Mouse (Mus musculus) hindbrain, postnatal 0 days (tissue): ENCODE data around the gene Snap47. TPM values are rescaled to one million over a fixed set of nuclear protein-coding genes. Genes with fewer than 3 reads are reported as not detected.

Experiments used
- ATAC-seq: fragments of 200-750 bp; cut with Nextera tagmentation; 2 replicates; pipeline ENCODE4 v1.8.0; 2017; ENCODE audit warnings: mild to moderate bottlenecking, moderate TSS enrichment, moderate library complexity
- DNase-seq: peaks from one replicate; pipeline ENCODE4 v3.0.0-alpha.2; 2015; ENCODE audit warnings: low spot score
- H3K27ac ChIP-seq: fragments of 300-500 bp; sonication (generic); 2 replicates; pipeline ENCODE4 v1.5.1; 2014; ENCODE audit warnings: mild to moderate bottlenecking
- H3K27me3 ChIP-seq: fragments of 300-500 bp; sonication (generic); 2 replicates; pipeline ENCODE4 v1.6.1; 2014; ENCODE audit warnings: low read length, mixed read lengths; ENCODE audit not compliant: insufficient read depth
- H3K36me3 ChIP-seq: fragments of 300-500 bp; sonication (generic); 2 replicates; pipeline ENCODE4 v1.6.1; 2014; ENCODE audit warnings: low read length, mixed read lengths; ENCODE audit not compliant: insufficient read depth
- H3K4me1 ChIP-seq: fragments of 300-500 bp; sonication (generic); 2 replicates; pipeline ENCODE4 v1.6.1; 2014; ENCODE audit warnings: antibody characterized with exemption, low read length, mixed read lengths; ENCODE audit not compliant: insufficient read depth
- H3K4me2 ChIP-seq: fragments of 300-500 bp; sonication (generic); 2 replicates; pipeline ENCODE4 v1.6.1; 2014; ENCODE audit warnings: low read depth, mild to moderate bottlenecking, low read length, moderate library complexity, mixed read lengths
- H3K4me3 ChIP-seq: fragments of 300-500 bp; sonication (generic); 2 replicates; pipeline ENCODE4 v1.5.1; 2014; ENCODE audit warnings: low read length
- H3K9ac ChIP-seq: fragments of 300-500 bp; sonication (generic); replicated peaks from 2 replicates; pipeline ENCODE4 v1.6.1; 2014; ENCODE audit warnings: mild to moderate bottlenecking, low read length, moderate library complexity, mixed read lengths
- H3K9me3 ChIP-seq: fragments of 300-500 bp; sonication (generic); 2 replicates; pipeline ENCODE4 v1.6.1; 2016; ENCODE audit warnings: low read length, mixed read lengths
- CTCF ChIP-seq: IDR thresholded peaks from 2 replicates; pipeline ENCODE4 v1.5.1; 2016; ENCODE audit warnings: antibody characterized with exemption, control low read depth, low read depth
- WGBS: fragments of 180-500 bp; shearing (Covaris S2); extraction: QIAGEN DNeasy Blood & Tissue Kit; methylation state at CpG from one replicate; pipeline ENCODE4 v1.1.7; 2014; 5-methylcytosine and 5-hydroxymethylcytosine counted together
- polyA plus RNA-seq: library from polyadenylated mRNA; unstranded; fragments of >200 nt; fragmentation: Nextera tagmentation; extraction: Ambion mirVana; gene quantifications from 2 replicates; pipeline ENCODE4 v1.2.1, GENCODE M21; 2015
- total RNA-seq: library from RNA; depleted of rRNA; stranded (reverse); fragments of >200 nt; gene quantifications from 2 replicates; pipeline ENCODE4 v1.2.3, GENCODE M21; 2014

Snap47 gene
- total and polyA plus RNA-seq, 2 experiments from 2014 or later: 406 to 537 TPM

- Histone ChIP-seq H3K4me1 (peaks cover 19% of the 10 kb centered on the region; the same call in 1 of the 2 replicates), H3K36me3 (peaks cover 13% of the 10 kb centered on the region), H3K27me3 (no peaks in the 10 kb centered on the region), H3K27ac (peak overlapping the region; percentile 89), H3K4me3 (peak overlapping the region; percentile 77), H3K9me3 (no peaks in the 10 kb centered on the region), H3K9ac (peak overlapping the region; percentile 83), H3K4me2 (peak overlapping the region; percentile 96)
- DNase-seq (peak; percentile 35), ATAC-seq (peak; percentile 75)
- TF ChIP-seq CTCF: no peak; the same call in 1 of the 2 replicates
- WGBS: under 1% methylated on average over 38 of the region's 38 CpGs
These were observed 685 bp downstream of the Snap47 start for GRCm38 (mm10) chr11:59450230-59450771.

- H3K9ac ChIP-seq: peak within 1 kb of the TSS; percentile 83
- 0% methylated on average over 35 of the region's 40 CpGs for WGBS
- H3K27ac ChIP-seq: peak within 1 kb of the TSS; percentile 89
- H3K4me3 ChIP-seq: peak within 1 kb of the TSS; percentile 77
- H3K9me3 ChIP-seq: no peaks in the 10 kb centered on the region
- peak within 1 kb of the TSS; percentile 96 for H3K4me2 ChIP-seq
- DNase-seq (peak; percentile 97), ATAC-seq (peak; percentile 97)
- peaks cover 19% of the 10 kb centered on the region; the same call in 1 of the 2 replicates for H3K4me1 ChIP-seq
- peaks cover 8% of the 10 kb centered on the region; the same call in 1 of the 2 replicates for H3K36me3 ChIP-seq
- no peak for TF ChIP-seq CTCF
- H3K27me3 ChIP-seq: no peaks in the 10 kb centered on the region
These were observed 1.2 kb downstream of the Snap47 start, which contains the start of gene Jmjd4 for GRCm38 (mm10) chr11:59449741-59450229. Gene Jmjd4, plus strand, starts transcription at chr11:59450045.

GRCm38 (mm10) chr11:59443102-59443501 is 7.9 kb downstream of the Snap47 start:
- DNase-seq (no peak), ATAC-seq (no peak)
- 0 out of 2 replicates have a peak, but pooled peaks cover under 1% of the 10 kb centered on the region for H3K4me1 ChIP-seq
- no peaks in the 10 kb centered on the region for H3K9me3 ChIP-seq
- H3K27me3 ChIP-seq: no peaks in the 10 kb centered on the region
- H3K36me3 ChIP-seq: peaks cover 7% of the 10 kb centered on the region; the same call in 1 of the 2 replicates
- H3K4me3 ChIP-seq: no peak overlapping the region
- no peak overlapping the region for H3K4me2 ChIP-seq
- 0 out of 2 replicates have a peak, but pooled peaks have one; percentile 17 for TF ChIP-seq CTCF
- no peak overlapping the region for H3K27ac ChIP-seq
- H3K9ac ChIP-seq: no peak overlapping the region

- WGBS: 93% methylated on average over 12 of the region's 12 CpGs
- Histone ChIP-seq H3K9me3 (no peaks in the 10 kb centered on the region), H3K27ac (no peak overlapping the region), H3K4me1 (no peaks in the 10 kb centered on the region), H3K4me3 (no peak overlapping the region), H3K4me2 (no peak overlapping the region), H3K9ac (no peak overlapping the region), H3K27me3 (no peaks in the 10 kb centered on the region), H3K36me3 (peaks cover 12% of the 10 kb centered on the region; the same call in 1 of the 2 replicates)
- ATAC-seq (no peak), DNase-seq (no peak)
- no peak for TF ChIP-seq CTCF
These were observed 13.0 kb downstream of the Snap47 start for GRCm38 (mm10) chr11:59437954-59438353.

GRCm38 (mm10) chr11:59432261-59432660 is 18.7 kb downstream of the Snap47 start:
- WGBS: 61% methylated on average over 3 of the region's 3 CpGs
- no peaks in the 10 kb centered on the region for H3K27me3 ChIP-seq
- H3K4me3 ChIP-seq: no peak overlapping the region
- no peaks in the 10 kb centered on the region for H3K4me1 ChIP-seq
- H3K27ac ChIP-seq: no peak overlapping the region
- ATAC-seq (no peak), DNase-seq (no peak)
- TF ChIP-seq CTCF: no peak
- H3K9ac ChIP-seq: no peak overlapping the region
- peaks cover 21% of the 10 kb centered on the region for H3K36me3 ChIP-seq
- H3K4me2 ChIP-seq: no peak overlapping the region
- H3K9me3 ChIP-seq: no peaks in the 10 kb centered on the region

- Histone ChIP-seq H3K27ac (no peak overlapping the region), H3K9me3 (no peaks in the 10 kb centered on the region), H3K27me3 (no peaks in the 10 kb centered on the region), H3K4me1 (no peaks in the 10 kb centered on the region), H3K4me2 (no peak overlapping the region), H3K36me3 (peaks cover 36% of the 10 kb centered on the region), H3K9ac (no peak overlapping the region), H3K4me3 (no peak overlapping the region)
- DNase-seq (no peak), ATAC-seq (no peak)
- TF ChIP-seq CTCF: no peak
- 86% methylated on average over 1 of the region's 1 CpGs for WGBS
These were observed 21.0 kb downstream of the Snap47 start for GRCm38 (mm10) chr11:59429959-59430358.

DNA sequence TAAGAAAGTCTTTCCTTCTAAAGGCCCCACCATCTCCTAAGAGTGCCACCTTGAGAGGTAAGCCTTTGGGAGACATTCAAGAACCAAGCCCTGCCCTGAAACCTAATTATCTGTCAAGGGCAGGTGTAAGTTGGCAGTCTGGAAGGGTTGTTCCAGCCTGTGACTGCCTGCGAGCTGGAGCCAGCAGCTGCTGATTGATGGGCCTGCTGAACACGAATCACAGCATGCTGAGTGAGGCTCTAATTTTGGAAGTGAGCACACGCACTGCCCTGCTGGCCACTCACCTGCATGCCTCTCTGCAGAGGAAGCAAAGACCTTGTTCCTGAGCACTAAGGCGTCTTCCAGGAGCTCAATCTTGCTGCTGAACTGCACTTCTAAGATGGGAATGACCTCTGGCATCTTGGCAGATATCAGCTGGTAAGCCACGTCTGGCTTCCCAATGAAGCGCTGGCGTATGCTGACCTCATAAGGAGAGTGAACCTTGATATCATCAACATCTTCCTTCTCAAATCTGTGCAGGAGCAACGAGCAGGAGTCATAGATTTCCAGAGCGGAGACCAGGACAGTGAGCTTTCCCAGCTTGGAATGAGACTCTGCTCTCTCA is 22.8 kb downstream of the Snap47 start:
- Histone ChIP-seq H3K4me1 (no peaks in the 10 kb centered on the region), H3K4me2 (no peak overlapping the region), H3K36me3 (peaks cover 46% of the 10 kb centered on the region), H3K27ac (no peak overlapping the region), H3K9me3 (no peaks in the 10 kb centered on the region), H3K9ac (no peak overlapping the region), H3K27me3 (no peaks in the 10 kb centered on the region), H3K4me3 (no peak overlapping the region)
- WGBS: 82% methylated on average over 9 of the region's 9 CpGs
- no peak for DNase-seq
- TF ChIP-seq CTCF: no peak
- no peak for ATAC-seq
